Mouse (Mus musculus): ENCODE results near the gene Fam160a1. TPM values are rescaled to one million over a fixed set of nuclear protein-coding genes. Genes with fewer than 3 reads are reported as not detected.

The Fam160a1 gene
- 1 to 10 TPM; 3.5 to 4.2 TPM for total RNA-seq (2021)
- long read RNA-seq, result 0 reads

GRCm38 (mm10) chr3:85817191-85817590 lies at the start of gene Fam160a1:
Fam160a1 (minus strand) TSS chr3:85817291.
- no peak for DNase-seq (ENCODE audit: low spot score in 2 of 2)

GRCm38 (mm10) chr3:85863996-85864395 lies 46.9 kb upstream of the Fam160a1 start:
- no peak for DNase-seq (ENCODE audit: low spot score in 2 of 2)

GRCm38 (mm10) chr3:85862886-85863285 lies 45.8 kb upstream of the Fam160a1 start:
- DNase-seq (ENCODE audit: low spot score in 2 of 2), result no peak

- no peak for DNase-seq (ENCODE audit: low spot score in 2 of 2)
Measured at GRCm38 (mm10) chr3:85860996-85861395, 43.9 kb upstream of the Fam160a1 start.

DNA sequence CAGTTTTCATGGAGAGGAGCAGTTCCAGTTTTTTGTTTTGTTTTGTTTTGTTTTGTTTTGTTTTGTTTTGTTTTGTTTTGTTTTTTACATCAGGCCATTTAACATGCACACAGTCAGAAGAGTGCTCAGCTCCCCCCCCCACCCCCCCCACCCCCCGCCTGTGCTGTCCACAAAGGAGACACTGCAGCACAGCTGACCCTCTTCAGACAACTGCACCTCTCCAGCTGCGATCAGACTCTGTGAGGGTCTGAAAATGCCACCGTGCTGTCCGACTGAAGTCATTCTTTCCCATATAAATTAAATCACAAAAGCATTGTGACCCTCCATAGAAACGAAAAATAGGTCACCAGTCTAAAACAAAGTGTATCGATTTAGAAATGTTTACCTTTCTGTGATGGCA lies 42.2 kb upstream of the Fam160a1 start:
- DNase-seq (ENCODE audit: low spot score in 2 of 2), result no peak

DNA sequence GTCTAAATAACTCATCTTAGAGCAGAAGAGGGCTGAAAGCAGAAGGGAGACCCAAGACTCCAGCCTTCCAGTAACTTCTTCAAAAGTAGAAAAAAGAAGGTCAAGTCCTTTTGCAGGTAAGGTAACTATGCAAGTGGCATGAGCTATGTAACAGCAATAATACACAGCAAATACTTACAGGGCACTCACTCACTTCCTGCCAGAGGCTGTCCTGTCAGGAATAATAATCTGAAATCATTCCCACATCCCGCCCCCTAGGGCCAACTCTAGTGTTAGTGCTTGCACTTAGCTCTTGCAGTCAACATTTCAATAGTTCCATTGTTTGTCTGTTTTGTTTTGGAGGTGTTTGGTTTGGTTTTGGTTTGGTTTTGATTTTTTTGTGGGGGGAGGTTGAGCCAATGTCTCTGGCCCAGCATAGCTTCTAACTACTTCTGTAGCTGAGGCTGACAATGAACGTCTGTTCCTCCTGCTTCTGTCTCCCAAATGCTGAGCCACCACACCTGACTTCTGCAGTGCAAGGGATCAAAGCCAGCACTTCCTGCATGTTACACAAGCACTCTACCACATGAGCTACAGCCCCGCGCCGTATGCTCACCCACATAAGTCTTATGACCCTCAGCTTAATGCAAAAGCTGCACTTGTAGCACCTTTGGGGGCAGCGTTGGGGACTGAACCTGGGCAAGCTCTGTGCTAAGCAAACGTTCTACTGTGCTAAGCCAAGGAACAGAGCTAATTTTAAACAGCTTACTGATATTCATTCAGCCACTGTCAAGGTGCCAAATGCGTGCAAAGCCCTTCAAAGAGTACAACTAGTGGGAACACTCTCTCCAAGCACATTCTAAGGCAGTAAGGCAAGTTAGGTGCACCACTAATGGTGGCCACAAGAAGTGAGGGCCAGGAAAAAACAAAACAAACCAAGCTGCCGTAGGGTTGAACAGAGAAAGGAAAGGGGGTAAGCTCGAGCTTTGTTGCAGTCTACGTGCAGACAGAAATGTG lies 41.3 kb upstream of the Fam160a1 start:
- no peak for DNase-seq (ENCODE audit: low spot score in 2 of 2)

DNA sequence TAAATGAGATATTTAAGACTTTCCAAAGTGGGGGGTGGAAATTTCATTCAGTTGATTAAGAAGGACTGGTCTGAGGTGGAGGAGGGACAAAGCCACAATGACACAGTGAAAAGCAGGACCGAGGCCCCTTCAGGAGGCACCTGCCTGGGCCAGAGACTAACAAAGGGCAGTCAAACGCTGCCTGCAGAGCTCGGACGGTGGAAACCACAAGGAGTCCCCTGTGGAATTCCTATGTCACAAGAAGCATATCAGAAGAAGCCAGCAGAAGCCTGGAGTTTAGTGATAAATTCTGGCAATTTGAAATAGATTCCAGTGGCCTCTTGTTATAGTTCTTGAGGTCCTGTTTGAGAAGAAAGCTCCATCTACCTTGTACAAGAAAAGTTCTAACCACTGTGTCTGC lies 40.0 kb upstream of the Fam160a1 start:
- DNase-seq (ENCODE audit: low spot score in 2 of 2), result no peak

DNA sequence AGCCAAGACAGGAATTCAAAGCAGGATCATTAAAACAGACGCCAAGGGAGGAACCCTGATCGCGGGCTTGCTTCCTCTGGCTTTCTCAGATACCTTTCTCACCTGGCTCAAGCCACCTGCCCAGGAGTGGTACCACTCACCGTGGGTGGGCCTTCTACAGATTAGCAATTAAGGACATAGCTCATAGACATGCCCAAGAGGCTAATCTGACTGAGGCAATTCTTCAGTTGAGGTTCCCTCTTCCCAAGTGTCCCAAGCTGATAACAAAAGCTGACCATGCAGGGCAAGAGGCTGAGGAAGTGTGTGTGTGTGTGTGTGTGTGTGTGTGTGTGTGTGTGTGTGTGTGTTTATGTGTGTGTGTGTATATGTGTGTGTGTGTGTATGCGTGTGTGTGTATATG lies 38.9 kb upstream of the Fam160a1 start:
- DNase-seq (ENCODE audit: low spot score in 2 of 2), result no peak

GRCm38 (mm10) chr3:85855043-85855442 lies 38.0 kb upstream of the Fam160a1 start:
- DNase-seq (ENCODE audit: low spot score in 2 of 2), result no peak

DNA sequence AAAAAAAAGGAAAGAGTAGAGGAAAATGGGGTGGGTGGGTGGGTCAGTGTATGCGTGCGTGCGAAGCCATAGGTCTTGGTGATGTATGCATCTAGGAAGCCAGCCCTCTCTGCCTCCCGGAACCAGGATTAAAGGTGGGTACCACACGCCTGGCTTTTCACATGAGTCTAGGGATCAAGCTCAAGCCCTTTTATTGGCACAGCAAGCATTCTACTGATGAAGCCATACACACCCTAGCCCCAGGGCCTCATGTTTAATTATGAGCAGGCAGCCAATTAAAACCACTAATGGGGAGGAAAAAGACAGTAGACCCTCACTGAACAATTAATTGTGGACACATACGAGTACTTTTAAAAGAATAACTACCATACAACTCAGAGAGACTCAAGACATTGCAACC lies 37.1 kb upstream of the Fam160a1 start:
- no peak for DNase-seq (ENCODE audit: low spot score in 2 of 2)

DNA sequence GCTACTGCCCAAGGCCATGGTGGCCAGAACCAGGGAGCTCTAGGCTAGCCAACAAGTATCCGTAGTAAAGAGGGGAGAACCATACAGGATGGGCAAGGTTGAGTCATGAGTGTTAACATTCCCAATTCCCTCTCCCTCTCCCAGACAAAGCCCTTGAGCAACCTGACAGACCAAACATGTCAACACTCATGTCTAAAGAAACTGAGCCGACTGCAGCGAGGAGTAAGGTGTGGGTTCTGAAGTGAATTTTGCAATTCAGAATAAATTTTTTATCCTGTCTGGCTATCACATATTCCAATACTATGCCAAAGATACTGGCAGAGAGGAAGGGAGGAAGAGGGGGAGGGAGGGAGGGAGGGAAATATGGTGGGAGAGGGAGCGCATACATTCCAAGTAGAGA lies 36.6 kb upstream of the Fam160a1 start:
- DNase-seq (ENCODE audit: low spot score in 2 of 2), result no peak

DNA sequence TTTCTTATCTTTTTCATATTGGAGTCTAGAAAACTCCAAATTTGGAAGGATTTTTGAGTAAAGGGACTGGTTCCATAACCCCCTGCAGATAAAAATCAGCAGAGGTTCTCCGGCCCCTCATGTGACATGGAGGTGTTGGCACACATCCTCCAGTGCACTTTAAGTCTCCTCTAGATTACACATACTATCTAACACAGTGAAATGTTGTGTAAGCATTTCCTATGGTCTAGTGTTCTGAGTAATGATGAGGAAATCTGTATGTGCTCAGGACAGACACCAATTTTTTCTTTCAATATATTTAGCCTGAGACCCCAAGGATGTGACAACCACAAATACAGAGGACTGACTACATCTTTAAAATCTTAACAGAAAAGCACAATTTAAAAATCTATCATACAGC lies 33.0 kb upstream of the Fam160a1 start:
- DNase-seq (ENCODE audit: low spot score in 2 of 2), result no peak

DNA sequence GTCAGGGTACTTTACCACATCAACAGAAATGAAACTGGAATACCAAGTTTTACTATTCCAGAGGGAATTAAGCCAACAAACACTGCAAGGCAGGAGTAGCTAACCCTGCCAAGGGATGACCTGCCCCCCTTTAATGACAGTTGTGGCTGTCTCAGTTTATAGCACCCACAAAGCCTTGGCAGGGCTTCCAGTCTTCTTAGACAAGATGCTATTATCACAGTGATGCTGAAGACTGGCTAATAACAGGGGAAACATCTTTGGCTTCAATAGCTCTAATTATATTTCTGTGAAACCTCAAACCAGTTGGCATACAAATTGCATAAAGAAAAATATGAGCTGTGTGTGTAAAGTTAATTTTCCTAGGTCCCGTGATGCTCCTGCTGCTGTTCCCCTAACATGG lies 29.2 kb upstream of the Fam160a1 start:
- DNase-seq (ENCODE audit: low spot score in 2 of 2), result no peak

GRCm38 (mm10) chr3:85845341-85845740 lies 28.2 kb upstream of the Fam160a1 start:
- DNase-seq (ENCODE audit: low spot score in 2 of 2), result no peak

DNA sequence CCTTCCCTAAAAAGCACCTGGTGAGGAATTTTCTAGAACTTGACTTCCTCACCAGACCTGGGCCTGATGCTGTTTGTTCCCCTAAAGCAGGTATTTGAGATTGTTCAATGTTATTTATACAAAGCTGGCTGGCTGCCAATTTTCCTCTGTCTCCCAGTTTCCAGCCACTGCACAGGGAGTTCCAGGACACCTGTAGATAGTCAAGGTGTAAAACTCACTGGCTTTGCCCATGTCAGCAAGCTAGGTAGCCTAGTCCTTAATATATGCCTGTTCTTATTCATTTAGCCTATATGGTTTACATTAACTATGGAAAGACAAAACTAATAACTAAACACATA lies 25.8 kb upstream of the Fam160a1 start:
- no peak for DNase-seq (ENCODE audit: low spot score in 2 of 2)

DNA sequence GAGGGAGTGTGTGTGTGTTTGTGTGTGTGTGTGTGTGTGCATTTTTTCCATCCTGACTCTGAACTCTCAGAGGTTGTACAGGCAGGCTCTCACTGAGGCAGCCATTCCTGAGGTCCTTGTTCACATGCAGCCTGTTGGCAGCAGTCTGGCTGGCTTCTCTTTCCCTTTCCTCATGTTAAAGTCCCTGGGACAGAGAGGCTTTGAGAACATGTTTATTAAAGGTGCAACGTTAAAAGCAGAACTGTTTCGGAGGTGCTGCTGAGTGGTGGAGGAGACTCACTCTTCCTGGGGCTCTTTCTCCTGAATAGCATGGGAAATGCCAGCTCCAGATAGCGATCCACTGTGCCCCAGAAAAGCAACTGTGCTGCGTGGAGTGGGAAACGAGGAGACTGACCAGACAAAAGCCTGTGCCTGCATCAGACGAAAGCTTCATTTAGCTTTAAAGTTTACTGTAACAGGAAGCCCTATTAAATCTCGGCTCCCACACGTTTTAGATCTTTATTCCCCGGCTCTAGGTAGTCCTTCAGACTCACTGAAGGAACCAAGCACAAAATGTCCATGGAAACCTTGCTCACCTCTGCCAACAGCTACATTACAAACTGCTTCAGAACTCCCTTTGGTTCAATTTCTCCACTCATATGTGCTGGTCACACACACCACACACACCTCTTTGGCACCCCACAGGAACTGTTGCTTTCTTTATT lies 25.2 kb upstream of the Fam160a1 start:
- no peak for DNase-seq (ENCODE audit: low spot score in 2 of 2)

- no peak for DNase-seq (ENCODE audit: low spot score in 2 of 2)
Measured at GRCm38 (mm10) chr3:85841454-85842176, 24.5 kb upstream of the Fam160a1 start.

DNA sequence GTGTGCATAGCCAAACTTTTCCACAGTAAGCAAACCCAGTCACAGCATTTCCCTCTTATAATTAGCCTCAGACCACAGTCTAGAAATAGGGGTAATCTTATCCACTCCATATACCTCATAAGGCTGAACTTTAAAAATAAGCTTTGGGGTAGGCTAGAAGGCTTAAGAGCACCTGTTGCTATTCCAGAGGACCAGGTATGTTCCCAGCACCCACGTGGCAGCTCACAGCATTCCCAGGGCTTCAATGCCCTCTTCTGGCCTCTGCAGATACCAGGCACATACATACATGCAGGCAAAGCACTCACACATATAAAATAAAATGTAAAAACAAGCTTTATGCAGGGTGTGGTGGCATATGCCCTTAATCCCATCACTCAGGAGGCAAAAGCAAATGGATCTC lies 16.5 kb upstream of the Fam160a1 start:
- DNase-seq (ENCODE audit: low spot score in 2 of 2), result no peak

GRCm38 (mm10) chr3:85832490-85833155 lies 15.5 kb upstream of the Fam160a1 start:
- no peak for DNase-seq (ENCODE audit: low spot score in 2 of 2)

DNA sequence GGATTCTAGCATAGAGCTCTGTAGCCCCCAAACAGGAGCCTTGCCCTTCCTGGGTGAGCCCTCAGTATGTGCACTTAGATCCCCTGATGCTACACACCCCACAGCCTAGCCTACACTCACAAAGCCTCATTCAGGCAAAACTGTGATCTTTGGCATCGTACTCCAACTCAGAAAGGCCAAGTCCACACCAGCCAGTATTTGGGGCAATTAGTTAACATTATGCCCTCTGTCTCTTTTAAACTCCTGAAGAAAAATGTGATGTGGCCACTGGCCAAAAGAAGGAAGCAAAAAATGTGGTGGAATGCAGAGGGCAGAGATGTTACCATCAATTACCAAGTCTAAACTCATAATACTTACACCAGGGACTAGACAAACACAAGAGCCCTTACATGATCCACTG lies 14.7 kb upstream of the Fam160a1 start:
- DNase-seq (ENCODE audit: low spot score in 2 of 2), result no peak

DNA sequence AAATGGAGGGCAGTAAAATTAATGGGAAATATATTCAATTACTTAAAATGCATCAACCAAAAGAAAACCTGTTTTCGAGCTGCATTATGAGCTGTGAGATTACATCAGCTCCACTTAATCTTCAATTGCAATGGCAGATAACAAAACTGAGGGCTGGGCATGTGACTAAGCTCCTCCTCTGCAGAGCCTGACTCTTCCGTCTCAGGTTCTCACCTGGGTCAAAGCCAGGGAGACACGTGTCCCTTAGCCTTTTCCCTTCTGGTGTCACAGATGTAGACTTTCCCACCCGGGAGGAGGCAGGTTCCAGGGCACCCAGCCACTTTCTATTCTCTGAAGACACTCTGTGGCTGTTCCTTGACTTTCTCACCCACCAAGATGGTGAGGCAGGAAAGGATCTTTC lies 12.0 kb upstream of the Fam160a1 start:
- no peak for DNase-seq (ENCODE audit: low spot score in 2 of 2)
